Mouse (Mus musculus): Measurements from ENCODE around the gene Olfr32.
"Not testable (repeated sequence)": the region's sequence is repeated elsewhere in the genome, so short reads cannot be mapped to it uniquely, and the experiment has no call there.

Gene Olfr32

DNA sequence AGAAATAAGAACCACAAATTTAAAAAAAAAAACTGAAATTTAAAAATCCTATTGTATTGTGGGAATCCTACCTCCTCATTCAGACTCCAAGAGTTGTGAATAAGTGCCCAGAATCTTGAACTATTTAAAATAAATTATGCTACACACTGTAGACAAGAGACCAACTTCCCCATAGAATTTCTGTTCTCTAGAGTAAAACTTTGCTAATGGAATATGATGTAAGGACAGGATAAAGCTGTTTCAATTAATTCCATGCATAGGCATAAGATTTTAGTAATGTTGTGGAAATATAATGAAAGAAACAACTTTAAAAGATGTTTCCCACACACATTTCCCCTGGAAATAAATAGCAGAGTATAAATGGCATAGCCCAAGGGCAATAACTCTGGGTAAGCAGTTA is at the start of gene Olfr32:
TSS of gene Olfr32 (minus strand) at position 101 of the 400 bp plus-strand sequence.
- no peak for DNase-seq (ENCODE audit: low spot score)

DNA sequence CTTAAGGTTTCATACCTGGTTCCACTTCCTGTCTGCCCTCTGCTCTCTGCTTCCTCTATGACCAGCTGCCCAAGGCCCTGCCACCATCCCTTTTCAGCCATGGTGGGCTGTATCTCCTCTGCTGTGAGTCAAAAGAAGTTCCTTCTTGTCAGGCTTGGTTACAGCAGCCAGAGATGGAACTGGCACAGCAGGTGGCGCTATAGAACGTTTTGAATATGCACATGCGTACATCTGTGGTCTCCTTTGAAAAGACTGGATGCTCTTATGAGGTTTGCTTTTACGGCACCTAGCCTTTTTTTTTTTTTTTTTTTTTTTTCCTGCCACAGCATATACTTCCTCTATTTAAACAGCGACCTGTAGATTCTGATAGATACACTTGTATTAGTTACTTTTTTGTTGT is 45.0 kb upstream of the Olfr32 start:
- not testable (repeated sequence) for DNase-seq (ENCODE audit: low spot score)

DNA sequence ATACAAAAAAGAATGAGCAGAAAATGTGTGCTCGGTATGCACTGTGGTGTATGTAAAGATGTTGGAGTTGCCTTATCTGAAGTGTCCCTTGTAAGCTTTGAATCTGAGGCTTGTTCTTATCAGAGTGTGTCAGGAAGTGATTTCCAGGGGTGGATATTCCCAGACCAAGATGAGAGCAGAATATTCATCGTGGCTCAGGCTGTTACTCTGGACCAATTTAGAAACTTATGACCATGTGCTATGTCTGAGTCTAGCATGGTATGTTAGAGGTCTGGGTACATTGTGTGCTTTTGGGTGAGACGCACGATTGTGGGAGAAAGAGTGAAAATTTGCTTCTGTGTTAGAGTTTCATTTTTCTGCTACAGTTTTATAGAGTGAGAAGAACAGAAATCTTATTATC is 44.0 kb upstream of the Olfr32 start:
- not testable (repeated sequence) for DNase-seq (ENCODE audit: low spot score)

DNA sequence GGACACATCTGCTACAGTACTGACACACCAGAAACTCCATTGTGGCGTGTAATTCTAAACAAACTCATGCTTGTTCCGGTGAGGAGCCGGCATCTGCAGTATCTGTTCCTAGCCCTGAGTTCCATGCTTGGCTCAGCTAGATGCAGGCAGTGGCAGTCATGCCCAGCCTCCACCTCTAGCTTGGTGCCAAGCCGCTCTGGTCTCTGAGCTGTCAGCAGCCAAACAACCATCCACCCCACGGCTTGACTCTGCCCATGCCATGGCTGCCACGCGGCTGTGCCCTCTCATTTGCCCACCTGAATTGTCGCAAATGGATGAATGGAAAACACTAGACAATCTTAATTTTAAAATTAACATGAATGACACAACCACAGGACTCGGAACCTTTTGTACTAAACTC is 11.8 kb upstream of the Olfr32 start:
- DNase-seq (ENCODE audit: low spot score): no peak

DNA sequence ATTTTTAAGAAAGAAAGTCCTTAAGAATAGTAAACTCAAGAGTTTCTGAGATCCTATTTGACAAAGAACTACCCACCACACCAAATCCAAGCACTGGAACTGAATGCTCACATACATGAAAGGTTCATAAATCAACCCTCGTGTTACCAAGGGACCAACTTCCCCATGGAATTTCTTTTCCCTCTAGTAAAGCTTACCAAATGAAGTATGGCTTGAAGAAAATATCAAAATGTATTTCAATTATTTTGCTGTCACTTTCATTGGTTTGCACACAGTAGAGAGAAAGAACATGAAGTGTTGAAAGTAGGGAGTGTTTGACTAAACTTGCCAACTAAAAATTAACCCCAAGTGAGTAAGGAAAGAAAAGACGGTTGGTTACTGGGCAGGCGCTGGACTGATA is 10.9 kb upstream of the Olfr32 start, which contains the start of gene Olfr1270:
TSS of gene Olfr1270 (minus strand) at position 101 of the 400 bp plus-strand sequence.
- DNase-seq (ENCODE audit: low spot score): no peak

DNA sequence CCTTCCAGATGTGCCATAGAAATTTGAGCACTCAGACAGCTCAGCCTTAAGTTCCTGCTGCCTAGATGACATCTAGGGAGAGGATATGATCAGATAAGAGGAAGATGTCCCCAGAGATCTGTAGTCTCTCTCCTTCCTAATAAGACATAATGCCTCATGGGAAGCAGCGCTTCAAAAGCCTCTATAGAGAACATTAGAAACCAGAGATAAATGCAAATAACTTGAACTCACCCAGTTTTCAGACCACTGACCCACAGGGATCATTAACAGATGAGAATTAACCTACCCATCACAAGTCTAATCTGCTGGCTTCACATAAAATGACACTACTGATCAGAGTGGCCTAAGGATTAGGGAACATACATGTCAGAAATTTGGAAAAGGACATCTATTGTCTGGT is 20.8 kb downstream of the Olfr32 start, which contains the start of gene Olfr1269:
TSS of gene Olfr1269 (minus strand) at position 101 of the 400 bp plus-strand sequence.
- DNase-seq (ENCODE audit: low spot score): no peak

Data from left cerebral cortex, adult 11 months (tissue).